Mouse (Mus musculus) heart, embryonic 14.5 days (tissue): ENCODE data around the gene Nphs1. TPM values are rescaled to one million over a fixed set of nuclear protein-coding genes. Genes with fewer than 3 reads are reported as not detected.

Experiments
- ATAC-seq: fragments of 200-750 bp; cut with Nextera tagmentation; 2 replicates; pipeline ENCODE4 v1.8.0; 2017; ENCODE audit warnings: low read depth, moderate TSS enrichment; ENCODE audit not compliant: insufficient number of reproducible peaks, insufficient read depth, low FRiP score
- H3K27ac ChIP-seq, 2 experiments: fragments of 200-500 bp in 1 of 2; fragments of 300-500 bp in 1 of 2; sonication (generic) in 1 of 2; replicated peaks in 1 of 2; 2 replicates each; pipeline ENCODE4 v1.5.1; 2012 to 2014; ENCODE audit warnings: low read depth in 2 of 2, low read length in 2 of 2, control low read depth in 1 of 2, mild to moderate bottlenecking in 1 of 2, mixed read lengths in 1 of 2; ENCODE audit not compliant: control insufficient read depth in 1 of 2, insufficient read depth in 1 of 2
- H3K27me3 ChIP-seq: fragments of 300-500 bp; sonication (generic); 2 replicates; pipeline ENCODE4 v1.6.1; 2014; ENCODE audit warnings: mild to moderate bottlenecking, low read length, control low read depth; ENCODE audit not compliant: control insufficient read depth, insufficient read depth
- H3K36me3 ChIP-seq: fragments of 300-500 bp; sonication (generic); 2 replicates; pipeline ENCODE4 v1.6.1; 2014; ENCODE audit warnings: mild to moderate bottlenecking, control low read depth, low read length, mixed read lengths; ENCODE audit not compliant: control insufficient read depth, insufficient read depth
- H3K4me1 ChIP-seq, 2 experiments: fragments of 200-500 bp in 1 of 2; fragments of 300-500 bp in 1 of 2; sonication (generic) in 1 of 2; 2 replicates each; pipeline ENCODE4 v1.6.1; 2012 to 2014; ENCODE audit warnings: low read length in 2 of 2, control low read depth in 1 of 2, mixed read lengths in 1 of 2; ENCODE audit not compliant: control insufficient read depth in 2 of 2, insufficient read depth in 2 of 2
- H3K4me2 ChIP-seq: fragments of 300-500 bp; sonication (generic); 2 replicates; pipeline ENCODE4 v1.6.1; 2014; ENCODE audit warnings: mild to moderate bottlenecking, low read length
- H3K4me3 ChIP-seq, 2 experiments: fragments of 200-500 bp in 1 of 2; fragments of 300-500 bp in 1 of 2; sonication (generic) in 1 of 2; 2 replicates each; pipeline ENCODE4 v1.5.1; 2012 to 2014; ENCODE audit warnings: low read length in 2 of 2, mild to moderate bottlenecking in 2 of 2, control low read depth in 1 of 2, low read depth in 1 of 2, moderate library complexity in 1 of 2; ENCODE audit not compliant: control insufficient read depth in 1 of 2, insufficient read depth in 1 of 2
- H3K9ac ChIP-seq: fragments of 300-500 bp; sonication (generic); 2 replicates; pipeline ENCODE4 v1.6.1; 2014; ENCODE audit warnings: mild to moderate bottlenecking, low read length
- H3K9me3 ChIP-seq: fragments of 300-500 bp; sonication (generic); 2 replicates; pipeline ENCODE4 v1.6.1; 2016; ENCODE audit warnings: low read length, control low read depth; ENCODE audit not compliant: control insufficient read depth
- WGBS: fragments of 180-500 bp; shearing (Covaris S2); extraction: QIAGEN DNeasy Blood & Tissue Kit; methylation state at CpG from one replicate; pipeline ENCODE4 v1.1.7; 2014; 5-methylcytosine and 5-hydroxymethylcytosine counted together
- polyA plus RNA-seq: library from polyadenylated mRNA; unstranded; fragments of >200 nt; fragmentation: Nextera tagmentation; extraction: Ambion mirVana; gene quantifications from 2 replicates; pipeline ENCODE4 v1.2.1, GENCODE M21; 2014

Gene Nphs1
- polyA plus RNA-seq, 1 experiment from 2014 or later: 0.14 TPM

GRCm38 (mm10) chr7:30532931-30533330, 74.8 kb downstream of the Nphs1 start:
- Histone ChIP-seq H3K4me3 (no peak overlapping the region), H3K27me3 (0 out of 2 replicates have a peak, but pooled peaks cover 2% of the 10 kb centered on the region), H3K27ac (no peak overlapping the region), H3K9me3 (no peaks in the 10 kb centered on the region), H3K36me3 (peaks cover 45% of the 10 kb centered on the region), H3K9ac (peak overlapping the region; percentile 16; the same call in 1 of the 2 replicates), H3K4me2 (0 out of 2 replicates have a peak overlapping the region, but pooled peaks have one; percentile 8), H3K4me1 (peaks cover 17 to 30% of the 10 kb centered on the region in 2 experiments)
- ATAC-seq: no peak
- WGBS: 23% methylated on average over 8 of the region's 8 CpGs

DNA sequence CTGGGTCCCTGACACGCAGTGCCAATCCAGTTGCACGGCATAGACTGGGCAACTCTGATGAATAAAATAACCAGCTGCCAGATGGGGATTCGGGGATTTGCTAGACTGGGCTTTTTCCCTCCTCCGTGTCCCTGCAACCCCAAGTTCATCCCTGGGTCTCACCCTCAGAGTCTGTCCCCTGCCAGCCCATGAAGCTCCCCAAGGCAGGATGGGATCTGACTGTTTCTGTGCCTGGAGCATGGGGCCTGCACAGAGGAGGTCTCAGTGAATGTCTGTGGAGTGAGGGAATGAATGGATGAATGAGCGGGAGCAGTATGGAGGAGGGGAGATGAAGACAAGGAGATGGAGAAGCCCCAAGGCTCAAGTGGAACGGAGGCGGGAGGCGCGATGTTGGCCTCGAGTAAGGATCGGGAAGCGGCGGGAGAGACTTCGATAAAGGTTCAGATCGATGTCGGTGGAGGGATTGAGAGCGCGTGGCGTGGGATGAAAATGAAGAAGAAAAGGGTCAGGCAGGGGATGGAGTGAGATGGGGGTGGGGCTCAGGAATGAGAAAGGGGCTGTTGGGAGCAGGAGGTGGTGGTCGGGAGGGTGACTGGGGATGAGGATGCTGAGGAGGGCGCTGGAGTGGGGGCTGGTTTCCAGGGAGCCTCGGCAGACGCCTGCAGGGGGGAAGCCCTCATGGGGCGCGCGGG, 76.0 kb downstream of the Nphs1 start:
- ATAC-seq: no peak
- Histone ChIP-seq H3K36me3 (peaks cover 38% of the 10 kb centered on the region), H3K27ac (no peak overlapping the region), H3K4me1 (peaks cover 17 to 30% of the 10 kb centered on the region in 2 experiments), H3K27me3 (no peaks in the 10 kb centered on the region), H3K9me3 (no peaks in the 10 kb centered on the region), H3K4me2 (peak overlapping the region; percentile 97), H3K9ac (peak overlapping the region; percentile 81), H3K4me3 (peak overlapping the region; percentile 74 to 75)
- WGBS: 11% methylated on average over 25 of the region's 26 CpGs

DNA sequence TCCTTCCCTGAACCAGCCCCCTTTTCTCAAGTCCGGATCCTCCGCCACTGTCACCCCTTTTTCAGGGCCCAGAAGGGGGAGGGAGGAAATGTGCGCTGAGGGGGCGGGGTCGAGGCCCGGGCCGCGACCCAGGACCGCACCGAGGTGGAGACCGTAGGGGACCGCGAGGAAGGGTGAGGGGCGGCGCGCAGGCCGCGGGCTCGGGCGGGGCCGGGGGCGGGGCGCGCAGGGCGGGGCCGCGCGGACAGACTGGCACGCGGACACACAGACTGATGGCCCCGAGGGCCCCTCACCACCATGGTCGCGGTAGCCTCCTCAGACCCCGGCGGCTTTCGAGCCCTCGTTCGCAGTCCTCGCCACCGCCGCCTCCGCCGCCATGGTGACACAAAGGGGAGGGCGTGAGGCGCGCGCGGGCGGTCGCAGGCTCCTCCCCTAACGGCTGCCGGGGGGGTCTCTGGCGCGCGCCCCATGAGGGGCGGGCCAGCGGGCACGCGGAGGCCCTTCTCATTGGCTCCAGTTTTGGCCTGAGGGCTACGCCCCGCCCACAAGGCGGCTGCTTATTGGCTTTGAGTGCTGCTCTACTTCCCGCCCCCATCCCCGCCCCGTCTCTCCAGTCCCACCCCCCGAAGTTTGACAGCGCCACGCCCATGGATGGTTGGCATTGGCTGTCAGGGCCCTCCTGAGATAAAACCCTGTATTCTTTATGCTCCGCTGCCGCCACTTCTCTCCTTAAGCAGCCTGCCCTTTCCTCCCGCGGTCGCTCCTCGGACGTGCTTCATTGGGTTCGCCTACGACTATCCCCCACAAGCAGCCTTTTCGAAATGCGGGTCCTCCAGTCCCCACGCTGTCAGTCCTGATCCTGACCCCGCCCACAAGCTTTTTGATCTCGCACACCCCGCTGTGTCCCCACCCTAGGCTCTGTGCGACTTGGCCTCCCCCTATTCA, 76.8 kb downstream of the Nphs1 start, which contains the start of gene Arhgap33:
Arhgap33 (minus strand) TSS at position 428 of the 945 bp plus-strand sequence.
- Histone ChIP-seq H3K4me1 (peaks cover 17 to 30% of the 10 kb centered on the region in 2 experiments), H3K27ac (0 out of 4 replicates have a peak within 1 kb of the TSS, but pooled peaks of 1 of the 2 experiments have one; percentile 47), H3K9ac (peak within 1 kb of the TSS; percentile 81), H3K27me3 (no peaks in the 10 kb centered on the region), H3K9me3 (no peaks in the 10 kb centered on the region), H3K36me3 (peaks cover 38% of the 10 kb centered on the region), H3K4me2 (peak within 1 kb of the TSS; percentile 97), H3K4me3 (peak within 1 kb of the TSS; percentile 74 to 76)
- peak; percentile 96 for ATAC-seq
- under 1% methylated on average over 60 of the region's 84 CpGs for WGBS

Other genes with a start within 250 kb of the Nphs1 start
- gene Polr2i, start 226.4 kb upstream of the Nphs1 start, polyA plus RNA-seq: 126 and 145 TPM in 2 replicates
- 137 and 144 TPM in 2 replicates for gene Tbcb, start 226.0 kb upstream of the Nphs1 start, polyA plus RNA-seq
- not detected in 2 replicates for gene Ovol3, start 222.6 kb upstream of the Nphs1 start, polyA plus RNA-seq
- 0.35 and 0.72 TPM in 2 replicates for gene Thap8, start 178.2 kb upstream of the Nphs1 start, polyA plus RNA-seq
- gene Wdr62, start 177.9 kb upstream of the Nphs1 start, polyA plus RNA-seq: 8.7 and 9.4 TPM in 2 replicates
- gene Clip3, start 166.6 kb upstream of the Nphs1 start, polyA plus RNA-seq: 10.1 and 12.8 TPM in 2 replicates
- gene Alkbh6, start 149.6 kb upstream of the Nphs1 start, polyA plus RNA-seq: 68.9 and 70.6 TPM in 2 replicates
- 8.1 and 13.0 TPM in 2 replicates for gene Syne4, start 143.5 kb upstream of the Nphs1 start, polyA plus RNA-seq
- gene E130208F15Rik, start 136.6 kb upstream of the Nphs1 start, polyA plus RNA-seq: not detected in 2 replicates
- gene Sdhaf1, start 134.4 kb upstream of the Nphs1 start, polyA plus RNA-seq: 17.9 and 18.7 TPM in 2 replicates
- gene Lrfn3, start 95.5 kb upstream of the Nphs1 start, polyA plus RNA-seq: 0.86 and 1.3 TPM in 2 replicates
- gene Tyrobp, start 44.6 kb upstream of the Nphs1 start, polyA plus RNA-seq: 37.1 and 44.5 TPM in 2 replicates
- 0.54 and 0.89 TPM in 2 replicates for gene Hcst, start 38.5 kb upstream of the Nphs1 start, polyA plus RNA-seq
- gene Nfkbid, start 36.6 kb upstream of the Nphs1 start, polyA plus RNA-seq: 1.00 and 1.1 TPM in 2 replicates
- gene Aplp1, start 12.8 kb upstream of the Nphs1 start, polyA plus RNA-seq: 14.7 and 21.2 TPM in 2 replicates
- 0.05 and 0.26 TPM in 2 replicates for gene Kirrel2, start 625 bp upstream of the Nphs1 start, polyA plus RNA-seq
- not detected in 2 replicates for gene Prodh2, start 35.3 kb downstream of the Nphs1 start, polyA plus RNA-seq
- 7.2 and 9.0 TPM in 2 replicates for gene Arhgap33, start 76.7 kb downstream of the Nphs1 start, polyA plus RNA-seq
- 141 and 155 TPM in 2 replicates for gene Hspb6, start 93.9 kb downstream of the Nphs1 start, polyA plus RNA-seq
- 11.0 and 11.6 TPM in 2 replicates for gene Proser3, start 94.0 kb downstream of the Nphs1 start, polyA plus RNA-seq
- 27.4 and 31.3 TPM in 2 replicates for gene Lin37, start 101.5 kb downstream of the Nphs1 start, polyA plus RNA-seq
- 110 and 115 TPM in 2 replicates for gene U2af1l4, start 105.0 kb downstream of the Nphs1 start, polyA plus RNA-seq
- 5.0 and 5.3 TPM in 2 replicates for gene Gm49396, start 105.0 kb downstream of the Nphs1 start, polyA plus RNA-seq
- 101 and 107 TPM in 2 replicates for gene Psenen, start 105.3 kb downstream of the Nphs1 start, polyA plus RNA-seq
- 2.4 and 2.7 TPM in 2 replicates for gene Igflr1, start 107.1 kb downstream of the Nphs1 start, polyA plus RNA-seq
- 8.0 and 9.7 TPM in 2 replicates for gene Kmt2b, start 130.4 kb downstream of the Nphs1 start, polyA plus RNA-seq
- 0.11 and 0.19 TPM in 2 replicates for gene Zbtb32, start 140.6 kb downstream of the Nphs1 start, polyA plus RNA-seq
- gene Upk1a, start 154.5 kb downstream of the Nphs1 start, polyA plus RNA-seq: 0.32 TPM in 1 of 2 replicates, not detected in the other
- gene Cox6b1, start 167.8 kb downstream of the Nphs1 start, polyA plus RNA-seq: 2,519 and 2,589 TPM in 2 replicates
- gene Etv2, start 177.5 kb downstream of the Nphs1 start, polyA plus RNA-seq: 0.19 TPM in 1 of 2 replicates, not detected in the other
- gene Rbm42, start 192.0 kb downstream of the Nphs1 start, polyA plus RNA-seq: 72.5 and 75.5 TPM in 2 replicates
- gene Haus5, start 206.7 kb downstream of the Nphs1 start, polyA plus RNA-seq: 26.1 and 27.6 TPM in 2 replicates
- not detected in 2 replicates for gene Pmis2, start 213.3 kb downstream of the Nphs1 start, polyA plus RNA-seq
- gene 2200002J24Rik, start 240.6 kb downstream of the Nphs1 start, polyA plus RNA-seq: 1.3 and 2.8 TPM in 2 replicates